Comparison of ENCODE assay signal across 14 mouse cellular contexts in genomic region chr6:72583211-72583839, GRCm38 (mm10).
"Had no signal": no experiment of that assay in that cellular context is flagged by ENCODE, and none has a peak within 500 bp of the region (broad histone marks: within the 10 kb centered on the region; RNA-seq: fewer than 3 reads in every experiment).

No protein-coding gene starts in this region.

- H3K27ac ChIP-seq: kidney, embryonic 15.5 days; layer of hippocampus, adult 2 months; limb, embryonic 12.5 days; midbrain, embryonic 10.5 days; neural tube, embryonic 15.5 days; stomach, embryonic 15.5 days had no signal

- H3K4me1 ChIP-seq: kidney, embryonic 15.5 days; limb, embryonic 12.5 days; neural tube, embryonic 15.5 days; stomach, embryonic 15.5 days had no signal

- DNase-seq: kidney, postnatal 25 days; liver, embryonic 13.5 days; lung, adult 2 months; lung, postnatal 10 days; lung, postnatal 4 days; midbrain, embryonic 14.5 days; thymus, postnatal 36 days had no signal

- H3K27me3 ChIP-seq: kidney, embryonic 15.5 days; limb, embryonic 12.5 days; liver, embryonic 13.5 days; neural tube, embryonic 15.5 days; stomach, embryonic 15.5 days had no signal

- H3K4me3 ChIP-seq: kidney, embryonic 15.5 days; layer of hippocampus, adult 2 months; limb, embryonic 12.5 days; liver, embryonic 13.5 days; midbrain, embryonic 10.5 days; myocyte; neural tube, embryonic 15.5 days; stomach, embryonic 15.5 days had no signal

- H3K4me2 ChIP-seq: kidney, embryonic 15.5 days; limb, embryonic 12.5 days; liver, embryonic 13.5 days; neural tube, embryonic 15.5 days; stomach, embryonic 15.5 days had no signal

- H3K9me3 ChIP-seq: kidney, embryonic 15.5 days; limb, embryonic 12.5 days; liver, embryonic 13.5 days; midbrain, embryonic 10.5 days; neural tube, embryonic 15.5 days; stomach, embryonic 15.5 days had no signal

- H3K9ac ChIP-seq: kidney, embryonic 15.5 days; limb, embryonic 12.5 days; liver, embryonic 13.5 days; neural tube, embryonic 15.5 days; stomach, embryonic 15.5 days had no signal
